Mouse (Mus musculus) ES-Bruce4 (cell line): Measurements from ENCODE around the gene Sema4b.

Source experiments
- CTCF ChIP-seq: IDR thresholded peaks from one replicate; pipeline ENCODE4 v1.8.1; 2011; ENCODE audit warnings: low read depth, low read length
- EP300 ChIP-seq: IDR thresholded peaks from 2 replicates; pipeline ENCODE4 v1.6.1; 2011; ENCODE audit warnings: low read depth, low read length; ENCODE audit not compliant: insufficient read depth
- POLR2A ChIP-seq: IDR thresholded peaks from one replicate; pipeline ENCODE4 v1.8.1; 2011; ENCODE audit warnings: low read length; ENCODE audit not compliant: insufficient read depth

DNA sequence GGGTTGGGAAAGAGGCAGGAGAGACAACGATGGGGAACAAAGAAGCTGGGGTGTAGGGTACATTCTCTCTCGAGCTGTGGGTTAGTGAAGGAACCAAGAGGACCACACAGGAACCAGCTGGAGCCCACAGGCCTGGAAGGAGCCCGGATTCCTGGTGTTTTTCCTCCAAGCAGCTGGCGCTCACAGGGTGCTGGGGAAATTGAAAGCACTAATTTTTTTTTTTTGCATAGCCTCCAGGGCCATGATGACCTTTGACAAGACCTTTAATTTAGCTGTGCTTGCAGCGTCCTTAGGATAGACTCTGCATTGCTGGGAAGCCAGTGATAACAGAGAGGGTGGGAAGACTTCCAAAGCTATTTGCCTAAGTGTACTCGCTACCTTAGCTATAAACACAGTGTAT is 1.7 kb upstream of the Sema4b start:
- TF ChIP-seq POLR2A (no peak), CTCF (no peak), EP300 (0 out of 2 replicates have a peak, but pooled peaks have one; percentile 44)
